Mouse (Mus musculus) stomach, embryonic 14.5 days (tissue): Measurements from ENCODE around the gene Gucd1. TPM values are rescaled to one million over a fixed set of nuclear protein-coding genes. Genes with fewer than 3 reads are reported as not detected.

ENCODE experiments used
- ATAC-seq: fragments of 200-750 bp; cut with Nextera tagmentation; 2 replicates; pipeline ENCODE4 v1.8.0; 2017; ENCODE audit warnings: low read depth, moderate TSS enrichment; ENCODE audit not compliant: insufficient number of reproducible peaks, insufficient read depth, low FRiP score
- H3K27ac ChIP-seq: fragments of 300-500 bp; sonication (generic); 2 replicates; pipeline ENCODE4 v1.5.1; 2014; ENCODE audit warnings: mild to moderate bottlenecking, low read length, moderate library complexity, mixed read lengths
- H3K27me3 ChIP-seq: fragments of 300-500 bp; sonication (generic); 2 replicates; pipeline ENCODE4 v1.6.1; 2014; ENCODE audit warnings: low read length, control low read depth, mixed read lengths; ENCODE audit not compliant: control insufficient read depth, insufficient read depth
- H3K36me3 ChIP-seq: fragments of 300-500 bp; sonication (generic); 2 replicates; pipeline ENCODE4 v1.6.1; 2014; ENCODE audit warnings: mild to moderate bottlenecking, control low read depth, low read length, moderate library complexity, mixed read lengths; ENCODE audit not compliant: control insufficient read depth, insufficient read depth
- H3K4me1 ChIP-seq: fragments of 300-500 bp; sonication (generic); 2 replicates; pipeline ENCODE4 v1.6.1; 2014; ENCODE audit warnings: low read length, control low read depth, mixed read lengths; ENCODE audit not compliant: control insufficient read depth, insufficient read depth
- H3K4me2 ChIP-seq: fragments of 300-500 bp; sonication (generic); replicated peaks from 2 replicates; pipeline ENCODE4 v1.6.1; 2014; ENCODE audit warnings: low read depth, low read length, control low read depth
- H3K4me3 ChIP-seq: fragments of 300-500 bp; sonication (generic); 2 replicates; pipeline ENCODE4 v1.5.1; 2014; ENCODE audit warnings: low read depth, low read length, control low read depth
- H3K9ac ChIP-seq: fragments of 300-500 bp; sonication (generic); replicated peaks from 2 replicates; pipeline ENCODE4 v1.6.1; 2014; ENCODE audit warnings: low read depth, mild to moderate bottlenecking, control low read depth, low read length, moderate library complexity, mixed read lengths
- H3K9me3 ChIP-seq: fragments of 300-500 bp; sonication (generic); 2 replicates; pipeline ENCODE4 v1.6.1; 2016; ENCODE audit warnings: low read depth, low read length, control low read depth; ENCODE audit not compliant: control insufficient read depth
- WGBS: fragments of 180-500 bp; shearing (Covaris S2); extraction: QIAGEN DNeasy Blood & Tissue Kit; methylation state at CpG from one replicate; pipeline ENCODE4 v1.1.7; 2014; 5-methylcytosine and 5-hydroxymethylcytosine counted together
- polyA plus RNA-seq: library from polyadenylated mRNA; unstranded; fragments of >200 nt; fragmentation: Nextera tagmentation; extraction: Ambion mirVana; gene quantifications from 2 replicates; pipeline ENCODE4 v1.2.1, GENCODE M21; 2014

Gene Gucd1
- polyA plus RNA-seq, 1 experiment from 2014 or later: 29.9 TPM

GRCm38 (mm10) chr10:75316872-75316907, 201.1 kb downstream of the Gucd1 start, which contains the start of gene Adora2a:
Gene Adora2a, plus strand, starts transcription at chr10:75316877.
- H3K4me3 ChIP-seq: peak within 1 kb of the TSS; percentile 43
- no peak for ATAC-seq
- H3K9me3 ChIP-seq: no peaks in the 10 kb centered on the region
- H3K27ac ChIP-seq: no peak within 1 kb of the TSS; the same call in 1 of the 2 replicates
- peaks cover 7% of the 10 kb centered on the region; the same call in 1 of the 2 replicates for H3K27me3 ChIP-seq
- WGBS: 0% methylated on average over 2 of the region's 4 CpGs
- H3K9ac ChIP-seq: peak within 1 kb of the TSS; percentile 42; the same call in 1 of the 2 replicates
- peaks cover 5% of the 10 kb centered on the region; the same call in 1 of the 2 replicates for H3K36me3 ChIP-seq
- H3K4me2 ChIP-seq: peak within 1 kb of the TSS; percentile 78
- H3K4me1 ChIP-seq: peaks cover 13% of the 10 kb centered on the region; the same call in 1 of the 2 replicates

GRCm38 (mm10) chr10:75316472-75316871, 201.3 kb downstream of the Gucd1 start:
- peak overlapping the region; percentile 43 for H3K4me3 ChIP-seq
- no peaks in the 10 kb centered on the region for H3K9me3 ChIP-seq
- peak overlapping the region; percentile 78 for H3K4me2 ChIP-seq
- H3K27ac ChIP-seq: no peak overlapping the region
- H3K36me3 ChIP-seq: peaks cover 5% of the 10 kb centered on the region
- H3K4me1 ChIP-seq: peaks cover 13% of the 10 kb centered on the region; the same call in 1 of the 2 replicates
- ATAC-seq: peak; percentile 30
- peak overlapping the region; percentile 42; the same call in 1 of the 2 replicates for H3K9ac ChIP-seq
- H3K27me3 ChIP-seq: peaks cover 7% of the 10 kb centered on the region; the same call in 1 of the 2 replicates
- WGBS: 6% methylated on average over 9 of the region's 9 CpGs

GRCm38 (mm10) chr10:75315756-75316155, 202.0 kb downstream of the Gucd1 start:
- no peak overlapping the region for H3K27ac ChIP-seq
- peaks cover 7% of the 10 kb centered on the region; the same call in 1 of the 2 replicates for H3K27me3 ChIP-seq
- H3K4me3 ChIP-seq: no peak overlapping the region
- H3K9me3 ChIP-seq: no peaks in the 10 kb centered on the region
- no peak overlapping the region for H3K4me2 ChIP-seq
- peaks cover 8% of the 10 kb centered on the region for H3K36me3 ChIP-seq
- no peak for ATAC-seq
- H3K4me1 ChIP-seq: peaks cover 13% of the 10 kb centered on the region; the same call in 1 of the 2 replicates
- WGBS: 82% methylated on average over 8 of the region's 8 CpGs
- no peak overlapping the region for H3K9ac ChIP-seq

- peaks cover 7% of the 10 kb centered on the region; the same call in 1 of the 2 replicates for H3K27me3 ChIP-seq
- H3K27ac ChIP-seq: no peak overlapping the region
- H3K9me3 ChIP-seq: no peaks in the 10 kb centered on the region
- no peak overlapping the region for H3K9ac ChIP-seq
- peaks cover 13% of the 10 kb centered on the region; the same call in 1 of the 2 replicates for H3K4me1 ChIP-seq
- 55% methylated on average over 6 of the region's 6 CpGs for WGBS
- H3K36me3 ChIP-seq: peaks cover 20% of the 10 kb centered on the region
- no peak for ATAC-seq
- H3K4me2 ChIP-seq: no peak overlapping the region
- H3K4me3 ChIP-seq: no peak overlapping the region
Observed at GRCm38 (mm10) chr10:75314190-75314980, 203.4 kb downstream of the Gucd1 start.

- WGBS: 78% methylated on average over 7 of the region's 7 CpGs
- Histone ChIP-seq H3K4me3 (no peak overlapping the region), H3K36me3 (peaks cover 41% of the 10 kb centered on the region), H3K9ac (no peak overlapping the region), H3K4me2 (no peak overlapping the region), H3K9me3 (no peaks in the 10 kb centered on the region), H3K27me3 (no peaks in the 10 kb centered on the region), H3K4me1 (peaks cover 13% of the 10 kb centered on the region; the same call in 1 of the 2 replicates), H3K27ac (no peak overlapping the region)
- no peak for ATAC-seq
Observed at GRCm38 (mm10) chr10:75312361-75312760, 205.4 kb downstream of the Gucd1 start.

- WGBS: 97% methylated on average over 7 of the region's 7 CpGs
- ATAC-seq: no peak
- H3K4me3 ChIP-seq: no peak overlapping the region
- no peak overlapping the region for H3K4me2 ChIP-seq
- peaks cover 51% of the 10 kb centered on the region for H3K36me3 ChIP-seq
- no peaks in the 10 kb centered on the region for H3K27me3 ChIP-seq
- H3K9ac ChIP-seq: no peak overlapping the region
- H3K9me3 ChIP-seq: no peaks in the 10 kb centered on the region
- H3K4me1 ChIP-seq: no peaks in the 10 kb centered on the region
- H3K27ac ChIP-seq: no peak overlapping the region
Observed at GRCm38 (mm10) chr10:75307130-75307529, 210.6 kb downstream of the Gucd1 start.

GRCm38 (mm10) chr10:75304413-75304812, 213.4 kb downstream of the Gucd1 start:
- no peaks in the 10 kb centered on the region for H3K4me1 ChIP-seq
- H3K9me3 ChIP-seq: no peaks in the 10 kb centered on the region
- no peak overlapping the region for H3K4me3 ChIP-seq
- H3K9ac ChIP-seq: no peak overlapping the region
- no peak overlapping the region for H3K4me2 ChIP-seq
- ATAC-seq: no peak
- H3K36me3 ChIP-seq: peaks cover 45% of the 10 kb centered on the region
- no peaks in the 10 kb centered on the region for H3K27me3 ChIP-seq
- no peak overlapping the region for H3K27ac ChIP-seq
- WGBS: 80% methylated on average over 6 of the region's 6 CpGs

- Histone ChIP-seq H3K4me3 (no peak overlapping the region), H3K36me3 (peaks cover 41% of the 10 kb centered on the region), H3K27me3 (no peaks in the 10 kb centered on the region), H3K4me2 (no peak overlapping the region), H3K9me3 (no peaks in the 10 kb centered on the region), H3K27ac (no peak overlapping the region), H3K4me1 (no peaks in the 10 kb centered on the region), H3K9ac (no peak overlapping the region)
- ATAC-seq: no peak
- 81% methylated on average over 5 of the region's 5 CpGs for WGBS
Observed at GRCm38 (mm10) chr10:75304049-75304405, 213.7 kb downstream of the Gucd1 start.
